Mouse (Mus musculus): ENCODE measurements around the gene Trmt61a.
"Not testable (repeated sequence)": the region's sequence is repeated elsewhere in the genome, so short reads cannot be mapped to it uniquely, and the experiment has no call there.

The Trmt61a gene

GRCm38 (mm10) chr12:111697708-111698107 lies 19.8 kb downstream of the Trmt61a start:
- DNase-seq (ENCODE audit: low read depth, low spot score): no peak

- DNase-seq (ENCODE audit: low read depth, low spot score): no peak
Measured at GRCm38 (mm10) chr12:111698346-111698913, 20.5 kb downstream of the Trmt61a start.

GRCm38 (mm10) chr12:111699542-111699941 lies 21.6 kb downstream of the Trmt61a start:
- no peak for DNase-seq (ENCODE audit: low read depth, low spot score)

GRCm38 (mm10) chr12:111700920-111701458 lies 23.1 kb downstream of the Trmt61a start:
- DNase-seq (ENCODE audit: low read depth, low spot score): no peak

- DNase-seq (ENCODE audit: low read depth, low spot score): no peak
Measured at GRCm38 (mm10) chr12:111703301-111703700, 25.4 kb downstream of the Trmt61a start.

- DNase-seq (ENCODE audit: low read depth, low spot score): peak; percentile 38
Measured at GRCm38 (mm10) chr12:111704609-111705008, 26.7 kb downstream of the Trmt61a start.

- no peak for DNase-seq (ENCODE audit: low read depth, low spot score)
Measured at GRCm38 (mm10) chr12:111705186-111705973, 27.5 kb downstream of the Trmt61a start.

GRCm38 (mm10) chr12:111708181-111708580 lies 30.3 kb downstream of the Trmt61a start:
- DNase-seq (ENCODE audit: low read depth, low spot score): no peak

GRCm38 (mm10) chr12:111710091-111710490 lies 32.2 kb downstream of the Trmt61a start:
- DNase-seq (ENCODE audit: low read depth, low spot score): no peak

- DNase-seq (ENCODE audit: low read depth, low spot score): no peak
Measured at GRCm38 (mm10) chr12:111712476-111712875, 34.6 kb downstream of the Trmt61a start.

- DNase-seq (ENCODE audit: low read depth, low spot score): peak; percentile 88
Measured at GRCm38 (mm10) chr12:111713004-111713651, 35.2 kb downstream of the Trmt61a start, which contains the start of the genes Bag5 and Apopt1. Bag5 (minus strand) TSS chr12:111713257. Apopt1 (plus strand) TSS chr12:111713261.

GRCm38 (mm10) chr12:111713880-111714279 lies 36.0 kb downstream of the Trmt61a start:
- not testable (repeated sequence) for DNase-seq (ENCODE audit: low read depth, low spot score)

- DNase-seq (ENCODE audit: low read depth, low spot score): no peak
Measured at GRCm38 (mm10) chr12:111716505-111716904, 38.6 kb downstream of the Trmt61a start.

GRCm38 (mm10) chr12:111718656-111719055 lies 40.8 kb downstream of the Trmt61a start:
- DNase-seq (ENCODE audit: low read depth, low spot score): no peak

GRCm38 (mm10) chr12:111720222-111720621 lies 42.3 kb downstream of the Trmt61a start:
- no peak for DNase-seq (ENCODE audit: low read depth, low spot score)

GRCm38 (mm10) chr12:111722654-111723053 lies 44.7 kb downstream of the Trmt61a start:
- no peak for DNase-seq (ENCODE audit: low read depth, low spot score)

- no peak for DNase-seq (ENCODE audit: low read depth, low spot score)
Measured at GRCm38 (mm10) chr12:111724638-111725337, 46.9 kb downstream of the Trmt61a start.

GRCm38 (mm10) chr12:111725338-111726121 lies 47.6 kb downstream of the Trmt61a start:
- no peak for DNase-seq (ENCODE audit: low read depth, low spot score)

- DNase-seq (ENCODE audit: low read depth, low spot score): no peak
Measured at GRCm38 (mm10) chr12:111726122-111726463, 48.2 kb downstream of the Trmt61a start.

GRCm38 (mm10) chr12:111727956-111728355 lies 50.1 kb downstream of the Trmt61a start:
- DNase-seq (ENCODE audit: low read depth, low spot score): no peak
